Mouse (Mus musculus) liver, adult 2 months (tissue): Measurements from ENCODE around the gene Spg11.

Experiments used
- CTCF ChIP-seq: fragments of 200-500 bp; IDR thresholded peaks from 2 replicates; pipeline ENCODE4 v1.5.1; 2011; ENCODE audit warnings: low read depth, low read length, control low read depth
- POLR2A ChIP-seq: fragments of 200-500 bp; IDR thresholded peaks from 2 replicates; pipeline ENCODE4 v1.6.1; 2011; ENCODE audit warnings: low read length, control low read depth; ENCODE audit not compliant: insufficient read depth; ENCODE audit errors: extremely low read depth

GRCm38 (mm10) chr2:122022284-122022683 is 95.9 kb downstream of the Spg11 start:
- TF ChIP-seq POLR2A (no peak), CTCF (0 out of 2 replicates have a peak, but pooled peaks have one; percentile 3)
